Mouse (Mus musculus) spleen, postnatal 10 days (tissue): Measurements from ENCODE around the gene Tescl.
A peak's percentile ranks its signal among the peaks of the same experiment; 100 is the strongest.

ENCODE experiments used
- DNase-seq, 2 experiments: peaks; one replicate each; pipeline ENCODE4 v3.0.0; 2021 to 2022; ENCODE audit warnings: low spot score in 2 of 2

Tescl gene

DNA sequence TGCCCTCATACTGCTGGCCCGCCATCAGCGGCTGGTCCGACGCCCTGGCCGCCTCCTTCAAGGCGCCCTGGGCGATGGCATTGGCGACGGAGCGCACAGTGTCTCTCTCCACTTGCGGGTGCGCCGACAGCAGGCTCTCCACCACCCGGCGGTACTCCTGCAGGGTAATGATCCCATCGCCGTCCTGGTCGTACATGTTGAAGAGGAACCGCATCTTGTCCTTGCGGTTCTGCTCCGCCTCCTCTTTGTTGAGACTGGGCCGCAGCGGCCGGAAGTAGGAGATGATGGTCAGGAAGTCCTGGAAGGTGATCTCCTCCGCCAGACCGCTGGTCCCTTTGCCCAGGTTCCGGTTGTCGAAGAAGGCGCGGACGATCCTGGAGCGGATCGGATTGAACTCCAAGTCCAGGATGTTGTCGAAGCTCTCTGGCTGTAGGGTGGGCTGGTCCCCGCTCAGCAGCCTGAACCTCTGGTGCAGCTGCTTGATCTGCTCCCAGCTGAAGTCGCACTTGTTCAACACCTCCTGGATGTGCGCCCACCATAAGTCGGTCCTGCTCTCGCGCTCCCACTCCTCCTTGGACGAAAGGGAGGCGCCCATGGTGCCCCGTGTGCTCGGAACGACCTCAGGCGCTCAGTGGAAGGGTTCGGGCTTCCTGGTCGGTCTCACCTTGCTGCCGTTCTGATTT lies at the start of gene Tescl:
Gene Tescl, minus strand, starts transcription at position 633 of the 683 bp plus-strand sequence.
- DNase-seq = no peak

GRCm38 (mm10) chr7:24382730-24383372 lies 49.1 kb upstream of the Tescl start:
- no peak for DNase-seq

DNA sequence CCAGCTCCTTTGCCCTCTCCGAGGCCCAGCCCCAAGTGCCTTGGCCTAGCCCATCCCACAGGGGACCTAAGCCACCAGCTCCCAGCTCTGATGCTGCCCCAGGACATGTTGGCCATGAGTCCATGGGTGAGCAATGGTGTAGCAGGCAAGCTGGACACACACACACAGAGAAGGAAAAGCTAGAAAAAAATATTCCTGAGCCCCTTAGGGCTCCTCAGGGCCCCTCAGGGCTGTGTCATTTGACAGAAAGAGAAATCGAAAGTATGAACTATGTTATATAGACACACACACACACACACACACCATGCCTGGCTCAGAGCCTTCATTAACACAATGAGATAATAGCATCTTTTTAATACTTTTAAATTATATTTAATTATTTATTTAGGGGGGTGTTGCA lies 46.6 kb upstream of the Tescl start:
- DNase-seq = no peak

- peak in 1 of 2 experiments; percentile 60 for DNase-seq
Observed at GRCm38 (mm10) chr7:24379934-24380333, 46.2 kb upstream of the Tescl start.

DNA sequence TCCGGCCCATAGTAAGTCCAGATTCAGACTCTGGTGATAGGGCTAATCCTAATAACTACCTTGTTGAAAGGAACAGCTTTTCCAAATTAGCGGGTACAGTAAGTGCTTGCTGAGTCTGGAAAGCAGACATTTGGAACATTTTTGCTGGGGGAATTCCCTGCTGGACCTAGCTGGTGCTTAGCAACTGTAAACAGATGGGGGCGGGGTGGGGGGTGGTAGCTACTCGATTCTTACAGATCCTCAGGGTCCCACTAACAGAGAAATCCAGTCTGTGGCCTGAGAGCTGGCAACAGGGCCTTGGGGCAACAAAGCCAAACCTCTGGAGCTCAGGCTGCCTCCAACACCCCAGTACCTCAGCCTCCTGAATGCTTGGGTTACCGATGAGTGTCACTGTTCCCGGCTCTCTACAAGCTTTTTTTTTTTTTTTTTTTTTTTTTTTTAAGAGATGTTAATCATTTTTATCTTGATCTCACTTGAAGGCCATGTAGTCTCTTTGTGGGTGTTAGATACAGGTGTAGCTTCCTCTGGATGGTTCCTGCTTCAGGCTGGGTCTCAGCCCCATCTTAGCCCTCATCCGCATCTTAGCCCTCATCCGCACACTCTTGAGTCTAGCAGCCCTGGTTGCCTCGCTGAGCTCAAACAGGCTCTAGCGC lies 44.4 kb upstream of the Tescl start:
- DNase-seq = peak in 1 of 2 experiments; percentile 28

GRCm38 (mm10) chr7:24377091-24377865 lies 43.5 kb upstream of the Tescl start:
- DNase-seq = peak; percentile 89 to 95

DNA sequence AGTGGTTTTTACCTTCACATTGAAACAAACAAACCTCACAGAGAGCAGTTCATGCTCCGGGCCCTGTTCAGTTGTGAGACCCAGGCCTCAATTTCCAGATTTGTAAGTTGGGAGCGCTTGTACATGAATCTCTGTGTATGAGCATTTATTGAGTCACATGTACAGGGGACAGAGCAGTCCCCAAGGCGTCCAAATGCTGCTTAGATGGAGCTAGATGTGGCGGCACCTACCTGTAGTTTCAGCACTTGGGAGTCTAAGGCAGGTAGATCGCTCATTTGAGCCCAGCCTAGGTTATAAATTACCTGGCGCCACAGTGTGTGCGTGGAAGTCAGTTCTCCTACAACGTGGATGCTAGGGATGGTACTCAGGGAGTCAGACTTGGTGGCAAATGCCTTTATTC lies 42.7 kb upstream of the Tescl start:
- DNase-seq = no peak

- DNase-seq = peak; percentile 78 to 81
Observed at GRCm38 (mm10) chr7:24373538-24374379, 40.0 kb upstream of the Tescl start.

- peak; percentile 59 to 64 for DNase-seq
Observed at GRCm38 (mm10) chr7:24372786-24373185, 39.0 kb upstream of the Tescl start.

DNA sequence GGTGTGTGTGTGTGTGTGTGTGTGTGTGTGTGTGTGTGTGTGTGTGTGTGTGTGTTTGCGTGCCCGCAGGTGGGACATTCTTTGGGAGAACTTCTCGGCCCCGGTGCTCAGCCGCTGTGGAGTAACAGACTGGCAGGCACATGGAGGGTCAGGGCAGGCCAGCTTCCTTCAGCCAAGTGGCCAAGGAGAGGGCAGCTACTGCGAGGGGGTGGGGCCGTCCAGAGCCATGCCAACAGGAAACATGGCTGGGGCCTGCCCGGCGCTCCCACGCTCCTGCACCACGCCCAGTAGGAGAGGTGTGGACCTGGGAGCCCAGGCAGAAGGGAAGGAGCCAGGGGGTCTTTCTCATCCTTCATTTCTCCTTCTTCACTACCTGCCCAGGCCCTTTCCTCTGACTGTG lies 38.6 kb upstream of the Tescl start:
- peak; percentile 78 for DNase-seq

- no peak for DNase-seq
Observed at GRCm38 (mm10) chr7:24371809-24372145, 38.0 kb upstream of the Tescl start.

DNA sequence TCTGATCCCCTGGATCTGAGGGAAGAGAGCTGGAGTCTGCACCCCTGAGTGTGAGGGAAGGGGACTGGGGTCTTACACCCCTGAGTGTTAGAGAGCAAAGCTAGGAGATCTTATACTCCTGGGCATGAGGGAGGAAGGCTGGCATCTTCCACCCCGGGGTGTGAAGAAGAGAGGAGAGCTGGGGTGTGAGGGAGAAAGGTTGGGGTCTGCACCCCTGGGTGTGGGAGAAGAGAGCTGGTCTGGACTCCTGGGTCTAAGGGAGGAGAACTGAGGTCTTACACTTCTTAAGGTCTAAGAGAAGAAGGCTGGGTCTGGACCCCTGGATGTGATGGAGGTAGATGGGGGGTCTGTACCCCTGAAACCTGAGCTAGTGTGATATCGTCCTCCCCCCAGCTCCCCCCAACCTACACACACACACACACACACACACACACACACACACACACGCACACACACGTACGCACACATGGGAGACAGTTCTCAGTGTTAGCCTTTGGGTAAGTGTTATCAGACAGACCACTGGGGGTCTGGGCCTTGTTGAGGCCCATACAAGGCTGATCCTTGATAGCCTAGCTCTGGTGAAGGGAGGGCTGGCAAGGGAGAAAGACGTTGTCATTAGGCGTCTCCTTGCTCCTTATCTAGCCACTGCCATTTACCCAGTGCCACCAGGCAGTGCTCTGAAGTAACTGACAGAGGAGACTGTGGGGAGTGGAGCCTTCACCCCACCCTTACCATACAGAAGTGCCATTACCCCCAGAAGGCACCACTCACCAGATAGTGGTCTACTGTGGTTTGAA lies 37.5 kb upstream of the Tescl start:
- peak; percentile 76 to 79 for DNase-seq

DNA sequence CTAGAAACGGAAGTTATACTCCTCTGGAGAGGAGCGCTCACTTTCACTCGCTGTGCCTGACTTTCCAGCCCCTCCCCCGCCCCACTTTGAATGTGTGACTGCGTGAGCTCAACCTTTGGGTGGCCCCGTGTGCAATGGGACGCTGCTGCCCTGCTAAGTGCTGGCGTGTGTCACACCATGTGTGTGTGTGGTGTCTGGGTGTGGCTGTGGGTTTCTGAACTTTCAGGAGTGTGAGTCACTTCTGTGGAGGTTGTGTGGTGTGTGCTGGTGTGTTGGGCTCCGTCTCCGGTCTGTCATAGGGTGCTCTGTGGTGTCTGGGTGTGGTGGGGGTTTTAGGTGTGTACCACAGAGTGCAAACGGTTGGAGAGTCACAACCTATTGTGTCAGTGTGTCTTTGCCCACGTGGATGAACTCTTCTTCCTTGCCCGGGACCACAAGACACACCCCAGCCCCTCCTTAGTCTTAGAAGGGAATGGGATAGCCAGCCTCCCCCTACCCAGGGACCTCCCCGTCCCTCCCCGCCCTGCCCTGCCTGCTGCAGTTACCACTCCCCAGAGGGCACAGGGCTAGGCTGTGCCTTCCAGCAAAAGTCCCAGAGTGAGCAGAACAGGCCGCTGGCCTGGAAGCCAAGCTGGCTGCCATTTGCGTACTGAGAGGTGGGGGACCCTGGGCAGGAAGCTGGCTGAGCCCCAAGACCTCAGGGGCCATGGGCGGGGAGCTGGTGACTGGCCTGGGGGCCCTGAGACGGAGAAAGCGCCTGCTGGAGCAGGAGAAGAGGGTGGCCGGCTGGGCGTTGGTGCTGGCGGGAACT lies 36.2 kb upstream of the Tescl start, which contains the start of gene Kcnn4:
Gene Kcnn4, plus strand, starts transcription at position 533 of the 811 bp plus-strand sequence.
- DNase-seq = peak; percentile 73 to 81

GRCm38 (mm10) chr7:24368946-24369345 lies 35.2 kb upstream of the Tescl start:
- DNase-seq = no peak

- DNase-seq = no peak
Observed at GRCm38 (mm10) chr7:24368226-24368625, 34.5 kb upstream of the Tescl start.

GRCm38 (mm10) chr7:24366716-24367632 lies 33.2 kb upstream of the Tescl start:
- peak in 1 of 2 experiments; percentile 44 for DNase-seq

DNA sequence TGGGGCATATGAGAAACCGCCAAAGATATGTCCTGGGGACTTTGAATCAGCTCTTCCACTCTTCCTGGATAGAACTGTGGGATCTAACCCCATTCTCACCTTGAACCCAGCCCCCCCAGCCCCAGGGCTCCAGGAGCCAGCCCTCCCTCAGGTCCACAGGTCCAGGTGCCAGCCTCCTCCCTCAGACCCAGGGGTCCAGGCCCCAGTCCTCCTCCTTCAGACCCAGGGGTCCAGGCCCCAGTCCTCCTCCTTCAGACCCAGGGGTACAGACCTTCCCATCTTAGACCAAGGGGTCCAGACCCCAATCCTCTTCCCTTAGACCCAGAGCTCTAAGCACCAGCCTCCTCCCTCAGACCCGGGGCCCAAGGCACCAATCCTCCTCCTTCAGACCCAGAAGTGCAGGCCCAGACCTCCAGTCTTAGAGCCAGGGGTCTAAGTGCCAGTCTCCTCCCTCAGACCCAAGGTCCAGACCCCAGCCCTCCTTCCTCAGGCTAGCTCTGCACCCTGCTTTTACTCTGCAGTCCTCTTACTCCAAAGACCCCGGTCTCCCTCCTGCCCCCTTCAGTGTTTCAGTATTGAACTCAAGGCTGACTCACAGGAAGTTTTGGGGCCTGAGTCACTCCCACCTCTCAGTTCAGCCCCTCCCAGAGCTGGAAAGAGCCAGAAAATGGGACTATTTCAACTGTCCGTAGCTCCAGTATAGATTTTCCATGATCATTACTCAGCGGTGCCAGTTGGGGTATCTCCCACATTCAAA lies 31.7 kb upstream of the Tescl start:
- DNase-seq = no peak

DNA sequence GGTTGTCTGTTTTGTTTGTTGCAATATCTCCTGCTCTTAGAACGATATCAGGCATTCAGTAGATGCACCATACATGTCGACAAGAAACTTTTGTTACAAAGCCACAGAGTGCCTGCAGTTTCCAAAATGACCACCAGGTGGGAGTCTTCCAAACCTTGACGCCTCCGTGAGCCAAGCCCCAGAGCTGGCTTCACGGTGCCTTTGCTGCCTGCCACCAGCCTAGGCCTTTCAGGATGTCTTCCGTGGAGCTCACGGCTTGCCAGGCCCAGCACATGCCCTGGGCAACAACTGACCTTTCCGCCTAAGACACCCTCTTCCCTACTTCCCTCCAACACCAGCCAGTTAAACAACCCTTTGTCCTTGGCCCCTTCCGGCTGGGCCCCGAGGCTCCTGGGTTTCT lies 31.1 kb upstream of the Tescl start:
- peak; percentile 94 for DNase-seq
